ENCODE assay signal across 8 mouse cellular contexts in genomic region chr17:28800671-28801412, GRCm38 (mm10). TPM values are rescaled to one million over a fixed set of nuclear protein-coding genes. Genes with fewer than 3 reads are reported as not detected.
DNase-seq lines count a peak whose midpoint lies in the region.

Gene Brpf3 (plus strand): TSS chr17:28801090.

- DNase-seq in T-cell, adult 2 months (ENCODE audit: low spot score), result peak; percentile 77
- DNase-seq in embryo, embryonic 10 days (ENCODE audit: low spot score), result peak; percentile 73
- DNase-seq in gastrocnemius, postnatal 10 days, result peak; percentile 83
- peak; percentile 84 for DNase-seq in induced T-regulatory cell, adult 2 months (ENCODE audit: low read depth)
- peak; percentile 48 to 56 for DNase-seq in left cerebral cortex, adult 8-10 months (ENCODE audit: low spot score in 2 of 2)
- DNase-seq in right cerebral cortex, adult 2 months (ENCODE audit: low spot score in 2 of 2), result peak; percentile 54 to 63
- DNase-seq in urinary bladder, postnatal 14 days (ENCODE audit: low spot score), result peak; percentile 83

- H3K9me3 ChIP-seq in megakaryocyte, embryonic 14.5 days, result peaks cover 11% of the 10 kb centered on the region

- H3K4me1 ChIP-seq in megakaryocyte, embryonic 14.5 days, result peaks cover 21% of the 10 kb centered on the region

- peaks cover 4% of the 10 kb centered on the region for H3K36me3 ChIP-seq in megakaryocyte, embryonic 14.5 days (replicated peaks; ENCODE audit: low read length)

- H3K4me3 ChIP-seq in megakaryocyte, embryonic 14.5 days (replicated peaks), result peak within 1 kb of the TSS; percentile 95

- H3K27me3 ChIP-seq in megakaryocyte, embryonic 14.5 days (replicated peaks), result peaks cover 11% of the 10 kb centered on the region

RNA-seq across cellular contexts. Expression of gene Brpf3, which starts in this region (rescaled TPM):
- total RNA-seq in gastrocnemius, postnatal 10 days (2021), result 10 to 100 TPM; 14.9 to 18.1 TPM
- total RNA-seq in left cerebral cortex, adult 8-10 months (2022), result 10 to 100 TPM; 44.2 to 56.6 (median 52.6) TPM
- polyA plus RNA-seq in megakaryocyte, embryonic 14.5 days (2012; ENCODE audit: insufficient read depth, low replicate concordance), result 8.8 and 9.5 TPM in 2 replicates

Comparison
In these comparisons a context has a peak if more than half of its experiments do, and no peak if none do; other contexts are left out.
1. Peak in every context shown above with its lines: DNase-seq and H3K4me3 ChIP-seq.